Mouse (Mus musculus) kidney, adult 2 months (tissue): Measurements from ENCODE around the gene Gna15.

ENCODE experiments used
- CTCF ChIP-seq: fragments of 200-500 bp; conservative IDR thresholded peaks from 2 replicates; pipeline ENCODE4 v1.5.1; 2011; ENCODE audit warnings: low read depth, mild to moderate bottlenecking, control low read depth, low read length, moderate library complexity, mixed read lengths; ENCODE audit not compliant: insufficient read depth, insufficient read length
- POLR2A ChIP-seq: fragments of 200-500 bp; IDR thresholded peaks from one replicate; pipeline ENCODE4 v1.6.1; 2011; ENCODE audit warnings: low read depth, low read length, control low read depth

- no peak for TF ChIP-seq CTCF
- no peak for TF ChIP-seq POLR2A
Observed at GRCm38 (mm10) chr10:81498316-81499249, 25.4 kb downstream of the Gna15 start.
